Mouse (Mus musculus): ENCODE data around the gene Ppp2r5d. TPM values are rescaled to one million over a fixed set of nuclear protein-coding genes. Genes with fewer than 3 reads are reported as not detected.
A peak's percentile ranks its signal among the peaks of the same experiment; 100 is the strongest.

The Ppp2r5d gene
- polyA plus RNA-seq, 1 experiment from 2014 or later, result 103 TPM

DNA sequence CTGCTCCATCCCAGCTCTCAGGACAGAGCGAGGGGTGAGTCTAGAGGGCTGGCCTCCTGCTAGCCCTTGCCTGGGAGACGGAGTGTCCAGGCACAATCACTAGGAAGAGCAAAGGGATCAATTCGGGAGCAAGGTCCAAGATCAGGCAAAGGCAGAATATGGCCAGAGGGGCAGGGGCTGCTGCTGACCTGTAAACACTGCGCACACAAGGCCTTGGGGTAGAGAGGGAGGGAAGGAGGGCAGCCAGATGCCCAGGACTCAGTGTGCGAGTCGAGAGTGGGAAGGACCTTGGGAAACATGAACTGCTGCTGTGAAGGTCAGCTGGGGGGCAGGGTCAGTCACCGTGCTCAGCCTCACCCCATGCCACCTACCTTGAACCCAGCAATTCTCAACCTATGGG lies 30.4 kb upstream of the Ppp2r5d start:
- Histone ChIP-seq H3K27me3 (no peaks in the 10 kb centered on the region; the same call in 1 of the 2 replicates), H3K4me2 (replicated peaks) (no peak overlapping the region), H3K9ac (no peak overlapping the region), H3K4me3 (no peak overlapping the region), H3K27ac (no peak overlapping the region), H3K36me3 (peaks cover 32% of the 10 kb centered on the region), H3K9me3 (replicated peaks) (no peaks in the 10 kb centered on the region), H3K4me1 (no peaks in the 10 kb centered on the region)
- no peak for ATAC-seq (ENCODE audit: low FRiP score)
- 87% methylated on average over 7 of the region's 7 CpGs for WGBS

DNA sequence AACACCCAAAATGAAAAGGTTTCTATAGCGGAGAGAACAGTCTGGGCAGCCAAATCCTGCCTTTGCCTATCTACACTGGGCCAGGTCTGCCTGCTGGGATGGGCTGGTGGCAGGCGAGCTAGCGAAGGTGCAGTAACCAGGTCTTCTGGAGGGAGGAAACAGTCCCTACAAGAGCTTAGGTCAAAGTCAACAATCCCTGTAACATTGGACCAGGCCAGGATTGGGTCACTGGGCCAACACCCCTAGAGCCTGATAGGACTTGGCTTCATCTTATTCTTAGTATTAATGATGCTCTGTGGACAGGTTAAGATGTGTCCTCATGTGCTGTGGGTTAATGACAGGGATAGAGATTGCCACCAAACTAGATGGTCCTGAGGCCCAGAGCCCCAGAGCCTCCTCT lies 29.1 kb upstream of the Ppp2r5d start:
- H3K27me3 ChIP-seq, result peaks cover 9% of the 10 kb centered on the region
- peaks cover 32% of the 10 kb centered on the region for H3K36me3 ChIP-seq
- H3K9ac ChIP-seq, result no peak overlapping the region
- no peak overlapping the region for H3K4me2 ChIP-seq (replicated peaks)
- no peaks in the 10 kb centered on the region for H3K9me3 ChIP-seq (replicated peaks)
- H3K4me3 ChIP-seq, result no peak overlapping the region
- H3K4me1 ChIP-seq, result no peaks in the 10 kb centered on the region
- WGBS, result 89% methylated on average over 3 of the region's 3 CpGs
- no peak for ATAC-seq (ENCODE audit: low FRiP score)
- H3K27ac ChIP-seq, result no peak overlapping the region

DNA sequence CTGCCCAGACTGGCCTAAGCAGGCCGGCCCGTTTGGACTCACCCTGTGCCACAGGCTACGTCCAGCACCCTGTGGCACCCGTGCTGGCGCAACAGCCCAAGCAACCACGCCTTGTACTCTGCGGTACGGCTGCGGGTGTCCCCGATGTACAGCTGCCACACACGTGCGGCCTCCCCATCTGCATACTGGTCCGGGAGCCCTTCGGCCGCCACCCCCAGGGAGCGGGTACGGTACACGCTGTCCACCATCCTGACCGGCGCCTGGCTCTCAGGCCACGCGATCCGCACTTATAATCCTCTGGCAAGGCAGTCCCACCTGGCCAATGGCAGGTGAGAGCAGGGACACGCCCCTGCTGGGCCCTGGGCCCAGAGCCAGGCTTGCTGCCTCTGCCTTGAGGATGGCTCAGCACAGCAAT lies 24.0 kb upstream of the Ppp2r5d start, which contains the start of gene Gnmt:
TSS of gene Gnmt (minus strand) at position 265 of the 415 bp plus-strand sequence.
- ATAC-seq (ENCODE audit: low FRiP score), result no peak
- no peak within 1 kb of the TSS for H3K4me3 ChIP-seq
- WGBS, result 22% methylated on average over 24 of the region's 24 CpGs
- peak within 1 kb of the TSS; percentile 41 for H3K9ac ChIP-seq
- H3K27ac ChIP-seq, result no peak within 1 kb of the TSS
- H3K9me3 ChIP-seq (replicated peaks), result no peaks in the 10 kb centered on the region
- H3K4me1 ChIP-seq, result 0 out of 2 replicates have a peak, but pooled peaks cover 3% of the 10 kb centered on the region
- H3K4me2 ChIP-seq (replicated peaks), result 0 out of 2 replicates have a peak within 1 kb of the TSS, but pooled peaks have one; percentile 9
- peaks cover 21% of the 10 kb centered on the region for H3K27me3 ChIP-seq
- peaks cover 16% of the 10 kb centered on the region for H3K36me3 ChIP-seq

DNA sequence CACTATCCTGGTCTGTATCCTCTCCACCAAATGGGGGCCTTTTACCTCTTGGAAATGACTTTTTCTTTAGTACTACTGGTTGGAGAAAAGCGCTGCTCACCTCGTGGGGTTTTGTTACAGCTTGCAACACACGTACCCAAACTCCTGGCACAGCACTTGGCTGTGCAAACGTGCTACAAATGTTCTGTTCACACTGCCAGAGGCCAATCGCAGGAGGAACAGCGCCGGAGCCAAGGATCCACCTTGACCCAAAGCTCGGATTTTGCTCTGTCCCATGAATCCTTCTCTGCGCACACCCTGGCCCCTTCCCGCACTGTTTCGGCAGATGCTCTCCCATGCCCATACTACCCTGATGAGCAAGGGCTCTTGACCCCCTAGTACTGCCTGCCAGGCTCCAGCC lies 23.6 kb upstream of the Ppp2r5d start:
- WGBS, result 48% methylated on average over 11 of the region's 11 CpGs

DNA sequence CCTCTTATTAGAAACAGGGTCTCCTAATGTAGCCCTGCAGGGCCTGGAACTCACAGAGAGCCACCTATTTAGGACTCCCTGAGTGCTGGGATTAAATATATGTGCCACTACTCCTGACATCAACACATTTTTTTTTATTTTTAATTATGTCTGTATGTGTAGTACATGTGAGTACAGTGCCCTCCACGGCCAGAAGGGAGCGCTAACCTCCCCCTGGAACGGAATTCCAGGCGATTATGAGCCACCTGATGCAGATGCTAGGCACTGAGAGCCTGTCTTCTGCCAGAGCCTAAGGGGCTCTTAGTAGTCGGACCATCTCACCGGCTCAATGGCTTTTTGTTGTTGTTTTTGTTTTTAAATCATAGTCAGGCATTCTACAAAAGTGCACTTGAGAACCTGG lies 23.1 kb upstream of the Ppp2r5d start:
- Histone ChIP-seq H3K4me2 (replicated peaks) (no peak overlapping the region), H3K9ac (no peak overlapping the region), H3K4me1 (0 out of 2 replicates have a peak, but pooled peaks cover 3% of the 10 kb centered on the region), H3K9me3 (replicated peaks) (no peaks in the 10 kb centered on the region), H3K27me3 (peaks cover 21% of the 10 kb centered on the region), H3K27ac (no peak overlapping the region), H3K4me3 (no peak overlapping the region), H3K36me3 (peaks cover 25% of the 10 kb centered on the region)
- ATAC-seq (ENCODE audit: low FRiP score), result no peak
- WGBS, result 41% methylated on average over 6 of the region's 6 CpGs

More for the DNA sequence above, 23.6 kb upstream of the Ppp2r5d start:
- Histone ChIP-seq H3K4me2 (replicated peaks) (0 out of 2 replicates have a peak overlapping the region, but pooled peaks have one; percentile 9), H3K9ac (peak overlapping the region; percentile 41; the same call in 1 of the 2 replicates), H3K4me1 (0 out of 2 replicates have a peak, but pooled peaks cover 3% of the 10 kb centered on the region), H3K27ac (no peak overlapping the region), H3K36me3 (peaks cover 20% of the 10 kb centered on the region), H3K9me3 (replicated peaks) (no peaks in the 10 kb centered on the region), H3K27me3 (peaks cover 21% of the 10 kb centered on the region), H3K4me3 (no peak overlapping the region)
- ATAC-seq (ENCODE audit: low FRiP score), result no peak

DNA sequence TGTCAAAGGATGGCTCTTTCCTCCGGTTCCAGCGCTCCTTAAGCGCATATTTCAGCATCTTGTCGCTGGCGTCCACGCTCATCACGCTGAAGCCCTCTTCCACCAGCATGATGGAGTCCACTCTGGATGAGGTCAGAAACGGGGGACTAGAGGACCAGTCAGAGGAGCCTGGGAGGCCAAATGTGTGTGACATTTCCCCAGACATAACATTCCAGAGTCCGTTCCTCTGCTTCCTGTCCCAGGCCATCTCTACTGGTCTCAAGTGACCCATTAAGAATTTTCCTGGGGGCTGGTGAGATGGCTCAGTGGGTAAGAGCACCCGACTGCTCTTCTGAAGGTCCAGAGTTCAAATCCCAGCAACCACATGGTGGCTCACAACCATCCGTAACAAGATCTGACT lies 22.4 kb upstream of the Ppp2r5d start:
- no peak overlapping the region for H3K4me2 ChIP-seq (replicated peaks)
- WGBS, result 93% methylated on average over 11 of the region's 11 CpGs
- H3K36me3 ChIP-seq, result peaks cover 30% of the 10 kb centered on the region
- no peak overlapping the region for H3K9ac ChIP-seq
- no peak for ATAC-seq (ENCODE audit: low FRiP score)
- no peak overlapping the region for H3K4me3 ChIP-seq
- H3K9me3 ChIP-seq (replicated peaks), result no peaks in the 10 kb centered on the region
- no peak overlapping the region for H3K27ac ChIP-seq
- H3K4me1 ChIP-seq, result 0 out of 2 replicates have a peak, but pooled peaks cover 3% of the 10 kb centered on the region
- H3K27me3 ChIP-seq, result peaks cover 21% of the 10 kb centered on the region

DNA sequence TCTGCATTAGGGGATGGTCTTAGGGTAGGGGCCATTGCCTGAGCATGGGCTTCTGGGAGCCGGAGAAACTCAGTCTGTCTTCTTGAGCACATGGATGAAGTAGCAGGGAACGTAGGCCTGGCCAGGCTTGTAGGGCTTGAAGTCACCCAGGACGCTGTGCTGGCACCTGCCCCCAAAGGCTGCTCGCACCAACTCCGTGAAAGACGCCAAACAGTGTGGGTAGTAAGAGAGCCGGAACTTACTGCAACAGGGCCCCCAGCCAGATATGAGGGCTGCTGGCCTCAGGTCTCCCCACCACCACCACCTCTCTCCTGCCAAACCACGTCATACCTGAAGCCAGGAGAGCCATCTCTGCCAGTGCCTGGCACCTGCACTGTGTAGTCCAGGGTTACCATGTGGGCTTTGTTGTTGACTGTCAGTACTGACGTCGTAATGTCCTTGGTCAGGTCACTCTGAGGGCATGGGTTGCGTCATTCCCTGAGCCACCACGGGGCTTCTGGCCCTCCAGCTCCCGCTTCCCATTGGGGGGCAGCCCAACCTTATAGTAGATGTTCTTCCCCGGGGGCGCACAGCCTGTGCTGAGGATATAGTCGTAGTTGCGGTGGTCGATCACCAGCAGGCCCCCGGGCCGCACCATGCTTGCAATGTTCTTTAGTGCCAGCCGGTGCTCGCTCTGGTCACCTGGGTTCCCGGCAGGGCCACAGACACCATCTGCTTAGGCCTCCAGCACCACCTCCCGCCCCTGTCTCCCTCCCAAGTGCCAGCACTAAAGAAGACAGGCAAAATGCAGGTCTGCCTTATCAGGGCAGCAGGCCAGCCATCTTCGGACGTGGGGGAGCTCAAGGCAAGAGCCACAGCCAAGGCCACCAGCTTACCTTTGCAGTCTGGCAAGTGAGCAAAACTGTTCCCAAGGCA lies 21.1 kb upstream of the Ppp2r5d start:
- H3K4me3 ChIP-seq, result no peak overlapping the region
- H3K4me2 ChIP-seq (replicated peaks), result no peak overlapping the region
- 92% methylated on average over 26 of the region's 26 CpGs for WGBS
- ATAC-seq (ENCODE audit: low FRiP score), result no peak
- no peak overlapping the region for H3K9ac ChIP-seq
- peaks cover 21% of the 10 kb centered on the region for H3K27me3 ChIP-seq
- H3K27ac ChIP-seq, result no peak overlapping the region
- H3K4me1 ChIP-seq, result 0 out of 2 replicates have a peak, but pooled peaks cover 3% of the 10 kb centered on the region
- no peaks in the 10 kb centered on the region for H3K9me3 ChIP-seq (replicated peaks)
- peaks cover 40% of the 10 kb centered on the region for H3K36me3 ChIP-seq

DNA sequence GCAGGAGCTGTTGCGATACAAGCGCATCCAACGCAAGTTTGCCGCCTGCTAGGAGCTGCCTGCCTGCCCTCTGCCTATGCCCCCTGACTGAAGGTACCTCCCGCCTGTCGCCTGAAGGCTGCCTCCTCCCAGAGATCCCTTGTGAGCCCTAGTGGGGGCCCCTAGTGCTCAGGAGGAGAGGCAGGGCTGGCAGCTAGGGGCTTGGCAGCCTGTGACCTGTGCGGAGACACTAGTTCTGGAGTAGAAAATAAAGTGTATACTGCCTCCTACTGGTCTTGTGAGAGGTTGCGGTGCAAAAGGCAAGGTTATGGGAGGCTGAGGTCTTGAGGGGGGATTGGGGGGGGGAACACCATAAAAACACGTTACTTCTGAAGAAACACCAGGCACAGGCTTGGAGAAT lies 20.4 kb upstream of the Ppp2r5d start:
- Histone ChIP-seq H3K36me3 (peaks cover 40% of the 10 kb centered on the region), H3K4me3 (no peak overlapping the region), H3K4me1 (0 out of 2 replicates have a peak, but pooled peaks cover 3% of the 10 kb centered on the region), H3K27ac (no peak overlapping the region), H3K9ac (no peak overlapping the region), H3K27me3 (peaks cover 21% of the 10 kb centered on the region), H3K9me3 (replicated peaks) (no peaks in the 10 kb centered on the region), H3K4me2 (replicated peaks) (no peak overlapping the region)
- WGBS, result 47% methylated on average over 9 of the region's 9 CpGs
- no peak for ATAC-seq (ENCODE audit: low FRiP score)

DNA sequence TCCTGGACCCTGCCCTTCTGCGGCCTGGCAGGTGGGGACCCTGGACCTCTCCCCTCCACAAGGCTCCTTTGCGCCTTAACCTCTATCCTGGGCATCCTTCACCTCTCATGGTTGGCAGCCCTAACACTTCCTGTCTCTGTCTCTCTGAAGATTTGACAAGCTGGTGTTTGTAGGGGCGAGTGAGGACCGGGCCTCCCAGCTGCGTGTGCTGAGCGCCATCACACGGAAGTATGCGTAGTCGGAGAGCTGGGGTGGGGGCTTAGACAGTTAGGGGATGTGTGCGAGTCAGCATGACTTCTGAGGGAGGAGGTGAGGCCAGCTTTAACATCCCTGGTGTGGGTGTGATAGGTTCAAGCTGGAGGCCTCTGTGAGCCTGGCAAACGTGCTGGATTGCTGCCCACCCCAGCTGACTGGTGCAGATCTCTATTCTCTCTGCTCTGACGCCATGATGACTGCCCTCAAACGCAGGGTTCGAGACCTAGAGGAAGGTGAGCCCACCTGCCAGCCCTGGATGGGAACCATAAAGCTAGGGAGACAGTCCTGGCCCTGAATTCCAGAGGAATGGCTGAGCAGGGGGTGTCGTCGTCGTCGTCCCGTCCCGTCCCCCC lies 19.7 kb upstream of the Ppp2r5d start:
- no peaks in the 10 kb centered on the region for H3K9me3 ChIP-seq (replicated peaks)
- ATAC-seq (ENCODE audit: low FRiP score), result no peak
- no peak overlapping the region for H3K4me3 ChIP-seq
- WGBS, result 90% methylated on average over 14 of the region's 20 CpGs
- H3K4me1 ChIP-seq, result 0 out of 2 replicates have a peak, but pooled peaks cover 3% of the 10 kb centered on the region
- peaks cover 40% of the 10 kb centered on the region for H3K36me3 ChIP-seq
- H3K9ac ChIP-seq, result no peak overlapping the region
- H3K4me2 ChIP-seq (replicated peaks), result no peak overlapping the region
- peaks cover 18% of the 10 kb centered on the region for H3K27me3 ChIP-seq
- no peak overlapping the region for H3K27ac ChIP-seq

DNA sequence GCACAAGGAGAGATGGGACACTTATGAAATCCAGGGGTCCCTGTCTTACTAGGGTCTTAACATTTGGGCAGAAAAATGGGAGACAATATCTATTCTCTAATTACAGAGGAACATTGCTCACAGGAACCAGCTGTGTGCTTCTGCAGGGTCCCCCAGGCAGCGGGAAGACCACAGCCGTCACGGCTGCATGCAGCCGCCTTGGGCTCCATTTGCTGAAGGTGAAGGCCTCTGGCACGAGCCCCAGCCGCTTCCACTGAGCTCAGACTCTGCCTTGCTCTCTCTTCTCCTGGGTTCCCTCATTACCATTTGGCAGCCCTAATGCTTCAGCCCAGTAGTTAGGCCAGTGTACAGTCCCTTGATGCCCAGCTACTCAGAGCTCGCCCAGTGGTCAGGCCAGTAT lies 16.2 kb upstream of the Ppp2r5d start:
- Histone ChIP-seq H3K4me2 (replicated peaks) (no peak overlapping the region), H3K9me3 (replicated peaks) (no peaks in the 10 kb centered on the region), H3K9ac (no peak overlapping the region), H3K4me1 (no peaks in the 10 kb centered on the region), H3K27ac (no peak overlapping the region), H3K27me3 (no peaks in the 10 kb centered on the region), H3K4me3 (no peak overlapping the region), H3K36me3 (peaks cover 49% of the 10 kb centered on the region)
- WGBS, result 88% methylated on average over 7 of the region's 7 CpGs
- ATAC-seq (ENCODE audit: low FRiP score), result no peak

DNA sequence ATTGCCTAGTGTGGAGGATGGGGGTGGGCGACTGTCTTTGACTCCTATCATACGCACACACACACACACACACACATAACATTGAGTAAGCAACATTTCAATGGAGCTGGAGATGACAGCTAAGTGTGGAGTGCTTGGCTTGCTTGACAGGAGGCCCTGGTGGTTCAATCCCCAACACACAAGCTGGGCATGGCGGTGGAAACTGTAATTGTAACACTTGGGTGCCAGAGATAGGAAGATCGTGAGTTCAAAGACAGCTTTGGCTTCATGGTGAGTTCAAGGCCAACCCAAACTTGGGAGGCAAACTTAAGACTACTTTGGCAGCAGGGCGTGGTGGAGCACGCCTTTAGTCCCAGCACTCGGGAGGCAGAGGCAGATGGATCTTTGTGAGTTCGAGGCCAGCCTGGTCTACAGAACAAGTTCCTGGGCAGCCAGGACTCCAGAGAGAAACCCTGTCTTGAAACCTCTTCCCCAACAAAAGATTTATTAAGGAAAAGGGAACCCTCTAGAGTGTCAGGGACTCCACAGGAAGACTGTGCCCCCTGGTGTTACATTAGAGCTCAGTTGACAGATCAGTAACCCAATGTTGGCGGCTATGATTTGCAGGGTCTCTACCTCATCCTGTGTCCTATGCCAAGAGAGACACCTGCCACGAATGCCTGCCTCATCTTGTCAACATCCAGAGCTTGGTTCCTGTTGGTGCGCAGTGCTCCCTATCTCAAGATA lies 10.0 kb upstream of the Ppp2r5d start:
- no peak for ATAC-seq (ENCODE audit: low FRiP score)
- Histone ChIP-seq H3K27me3 (no peaks in the 10 kb centered on the region), H3K9me3 (replicated peaks) (no peaks in the 10 kb centered on the region), H3K9ac (no peak overlapping the region), H3K4me1 (peaks cover 17% of the 10 kb centered on the region), H3K27ac (no peak overlapping the region), H3K36me3 (peaks cover 38% of the 10 kb centered on the region), H3K4me3 (no peak overlapping the region), H3K4me2 (replicated peaks) (no peak overlapping the region)
- WGBS, result 94% methylated on average over 11 of the region's 11 CpGs

DNA sequence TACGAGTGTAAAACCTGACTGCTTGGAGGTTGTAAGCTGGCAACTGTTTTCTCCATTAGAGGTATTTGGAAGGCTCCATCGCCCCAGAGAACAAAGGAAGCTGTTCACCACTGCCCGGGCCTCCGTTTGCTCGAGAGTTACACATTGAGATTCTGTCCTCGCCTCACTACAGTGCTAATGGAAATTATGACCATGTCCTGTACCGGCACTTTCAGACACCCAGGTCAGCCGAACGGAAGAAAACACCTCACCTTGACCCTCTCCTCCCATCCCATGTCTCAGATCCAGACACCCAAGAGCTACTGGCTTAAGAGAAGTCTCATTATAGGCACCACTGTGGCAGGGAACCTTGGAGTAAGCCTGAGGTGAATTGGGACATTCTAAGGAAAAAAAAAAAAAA lies 8.9 kb upstream of the Ppp2r5d start:
- no peak overlapping the region for H3K4me2 ChIP-seq (replicated peaks)
- no peaks in the 10 kb centered on the region for H3K9me3 ChIP-seq (replicated peaks)
- no peak overlapping the region for H3K9ac ChIP-seq
- WGBS, result 90% methylated on average over 9 of the region's 9 CpGs
- peaks cover 17% of the 10 kb centered on the region for H3K4me1 ChIP-seq
- H3K36me3 ChIP-seq, result peaks cover 38% of the 10 kb centered on the region
- no peak overlapping the region for H3K27ac ChIP-seq
- no peak overlapping the region for H3K4me3 ChIP-seq
- no peak for ATAC-seq (ENCODE audit: low FRiP score)
- no peaks in the 10 kb centered on the region for H3K27me3 ChIP-seq

All from hindbrain, embryonic 12.5 days (tissue).